Mouse (Mus musculus): ENCODE measurements around the gene Hist1h2af.

The Hist1h2af gene

GRCm38 (mm10) chr13:23581408-23582218, 47.9 kb downstream of the Hist1h2af start, which contains the start of gene Hist1h4d:
TSS of gene Hist1h4d (plus strand) at chr13:23581598.
- DNase-seq = peak; percentile 92 to 94

GRCm38 (mm10) chr13:23582219-23583056, 48.7 kb downstream of the Hist1h2af start:
- DNase-seq = no peak

- DNase-seq = no peak
Observed at GRCm38 (mm10) chr13:23583387-23584068, 49.8 kb downstream of the Hist1h2af start.
